Mouse (Mus musculus) embryonic fibroblast, embryonic 13.5 days (primary cell): ENCODE results near the gene Epo.

Experiments
- CTCF ChIP-seq: IDR thresholded peaks from 2 replicates; pipeline ENCODE4 v1.5.1; 2011; ENCODE audit warnings: mild to moderate bottlenecking, control low read depth, low read length, moderate library complexity, borderline replicate concordance; ENCODE audit not compliant: insufficient read depth
- POLR2A ChIP-seq: IDR thresholded peaks from 2 replicates; pipeline ENCODE4 v1.6.1; 2011; ENCODE audit warnings: low read depth, mild to moderate bottlenecking, control low read depth, low read length, moderate library complexity

DNA sequence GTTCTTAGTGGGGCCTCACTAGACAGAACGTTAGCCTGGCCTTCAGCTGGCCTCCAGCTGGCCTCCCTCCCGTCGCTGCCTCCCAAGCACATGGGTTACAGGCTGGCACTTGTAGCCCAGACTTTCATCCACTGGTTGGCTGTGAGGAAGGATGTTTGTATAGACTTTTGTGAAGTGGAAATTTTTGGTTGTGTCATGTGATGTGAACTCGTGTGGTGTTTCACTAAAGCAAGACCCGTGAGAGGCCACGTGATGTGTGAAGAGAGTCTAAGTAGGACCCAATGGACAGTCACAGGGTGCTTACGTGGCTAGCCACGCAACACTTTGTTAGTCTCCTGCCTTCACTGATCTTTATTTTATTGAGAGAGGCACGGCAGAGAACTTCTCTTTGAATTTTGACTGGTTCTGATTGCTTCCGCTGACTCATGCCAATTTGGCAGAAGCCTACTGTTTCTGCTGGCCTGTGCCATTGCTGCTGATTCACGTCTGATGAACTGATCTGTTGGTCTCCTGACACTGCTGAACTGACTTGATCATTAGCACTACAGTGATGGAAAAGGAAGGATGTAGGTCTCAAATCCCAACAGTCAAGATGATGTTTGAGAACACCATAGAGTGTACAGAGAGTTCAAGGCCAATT, 92.7 kb downstream of the Epo start:
- no peak for TF ChIP-seq POLR2A
- TF ChIP-seq CTCF, result no peak
